Mouse (Mus musculus): ENCODE results near the gene Col6a6. TPM values are rescaled to one million over a fixed set of nuclear protein-coding genes. Genes with fewer than 3 reads are reported as not detected.

Gene Col6a6
- polyA plus RNA-seq, 1 experiment = 0.13 TPM

- no peaks in the 10 kb centered on the region for H3K4me1 ChIP-seq (ENCODE audit: control insufficient read depth, insufficient read depth, insufficient read length)
- WGBS = 90% methylated on average over 16 of the region's 16 CpGs
- H3K27me3 ChIP-seq (ENCODE audit: control insufficient read depth, insufficient read depth, low read length) = no peaks in the 10 kb centered on the region
- TF ChIP-seq POLR2A (IDR thresholded peaks at IDR 0.05; ENCODE audit: low read depth, low read length) (no peak), CTCF (IDR thresholded peaks at IDR 0.05; ENCODE audit: extremely low read depth, insufficient read depth, insufficient read length, insufficient replicate concordance) (no peak)
- no peak overlapping the region for H3K27ac ChIP-seq (ENCODE audit: insufficient read depth, low read length)
- no peaks in the 10 kb centered on the region for H3K36me3 ChIP-seq (ENCODE audit: control insufficient read depth, insufficient read depth, low read length)
- H3K4me3 ChIP-seq (ENCODE audit: extremely low read depth, insufficient read depth, insufficient read length) = no peak overlapping the region
- DNase-seq (ENCODE audit: low read depth in 1 of 2, low spot score in 2 of 2) = no peak
These were observed 123.6 kb downstream of the Col6a6 start for GRCm38 (mm10) chr9:105704226-105704932.

GRCm38 (mm10) chr9:105701966-105702365 is 126.0 kb downstream of the Col6a6 start:
- Histone ChIP-seq H3K4me3 (ENCODE audit: extremely low read depth, insufficient read depth, insufficient read length) (no peak overlapping the region), H3K27me3 (ENCODE audit: control insufficient read depth, insufficient read depth, low read length) (no peaks in the 10 kb centered on the region), H3K36me3 (ENCODE audit: control insufficient read depth, insufficient read depth, low read length) (no peaks in the 10 kb centered on the region), H3K27ac (ENCODE audit: insufficient read depth, low read length) (no peak overlapping the region), H3K4me1 (ENCODE audit: control insufficient read depth, insufficient read depth, insufficient read length) (no peaks in the 10 kb centered on the region)
- WGBS = 85% methylated on average over 9 of the region's 9 CpGs
- no peak for DNase-seq (ENCODE audit: low read depth in 1 of 2, low spot score in 2 of 2)
- TF ChIP-seq CTCF (IDR thresholded peaks at IDR 0.05; ENCODE audit: extremely low read depth, insufficient read depth, insufficient read length, insufficient replicate concordance) (no peak), POLR2A (IDR thresholded peaks at IDR 0.05; ENCODE audit: low read depth, low read length) (no peak)

GRCm38 (mm10) chr9:105700702-105701101 is 127.3 kb downstream of the Col6a6 start:
- WGBS = 88% methylated on average over 6 of the region's 6 CpGs
- no peak for TF ChIP-seq POLR2A (IDR thresholded peaks at IDR 0.05; ENCODE audit: low read depth, low read length)
- no peak for TF ChIP-seq CTCF (IDR thresholded peaks at IDR 0.05; ENCODE audit: extremely low read depth, insufficient read depth, insufficient read length, insufficient replicate concordance)
- Histone ChIP-seq H3K27ac (ENCODE audit: insufficient read depth, low read length) (no peak overlapping the region), H3K4me1 (ENCODE audit: control insufficient read depth, insufficient read depth, insufficient read length) (no peaks in the 10 kb centered on the region), H3K27me3 (ENCODE audit: control insufficient read depth, insufficient read depth, low read length) (no peaks in the 10 kb centered on the region), H3K36me3 (ENCODE audit: control insufficient read depth, insufficient read depth, low read length) (no peaks in the 10 kb centered on the region), H3K4me3 (ENCODE audit: extremely low read depth, insufficient read depth, insufficient read length) (no peak overlapping the region)
- DNase-seq (ENCODE audit: low read depth in 1 of 2, low spot score in 2 of 2) = no peak

- Histone ChIP-seq H3K27me3 (ENCODE audit: control insufficient read depth, insufficient read depth, low read length) (no peaks in the 10 kb centered on the region), H3K4me1 (ENCODE audit: control insufficient read depth, insufficient read depth, insufficient read length) (no peaks in the 10 kb centered on the region), H3K4me3 (ENCODE audit: extremely low read depth, insufficient read depth, insufficient read length) (no peak overlapping the region), H3K36me3 (ENCODE audit: control insufficient read depth, insufficient read depth, low read length) (no peaks in the 10 kb centered on the region), H3K27ac (ENCODE audit: insufficient read depth, low read length) (no peak overlapping the region)
- no peak for TF ChIP-seq CTCF (IDR thresholded peaks at IDR 0.05; ENCODE audit: extremely low read depth, insufficient read depth, insufficient read length, insufficient replicate concordance)
- TF ChIP-seq POLR2A (IDR thresholded peaks at IDR 0.05; ENCODE audit: low read depth, low read length) = no peak
- 79% methylated on average over 9 of the region's 9 CpGs for WGBS
- DNase-seq (ENCODE audit: low read depth in 1 of 2, low spot score in 2 of 2) = no peak
These were observed 130.1 kb downstream of the Col6a6 start for GRCm38 (mm10) chr9:105697764-105698396.

GRCm38 (mm10) chr9:105696818-105697564 is 131.0 kb downstream of the Col6a6 start:
- DNase-seq (ENCODE audit: low read depth in 1 of 2, low spot score in 2 of 2) = no peak
- no peaks in the 10 kb centered on the region for H3K27me3 ChIP-seq (ENCODE audit: control insufficient read depth, insufficient read depth, low read length)
- no peak overlapping the region for H3K27ac ChIP-seq (ENCODE audit: insufficient read depth, low read length)
- 77% methylated on average over 7 of the region's 7 CpGs for WGBS
- H3K4me3 ChIP-seq (ENCODE audit: extremely low read depth, insufficient read depth, insufficient read length) = no peak overlapping the region
- H3K36me3 ChIP-seq (ENCODE audit: control insufficient read depth, insufficient read depth, low read length) = no peaks in the 10 kb centered on the region
- TF ChIP-seq POLR2A (IDR thresholded peaks at IDR 0.05; ENCODE audit: low read depth, low read length) = no peak
- TF ChIP-seq CTCF (IDR thresholded peaks at IDR 0.05; ENCODE audit: extremely low read depth, insufficient read depth, insufficient read length, insufficient replicate concordance) = no peak
- H3K4me1 ChIP-seq (ENCODE audit: control insufficient read depth, insufficient read depth, insufficient read length) = no peaks in the 10 kb centered on the region

GRCm38 (mm10) chr9:105693854-105694253 is 134.1 kb downstream of the Col6a6 start:
- TF ChIP-seq POLR2A (IDR thresholded peaks at IDR 0.05; ENCODE audit: low read depth, low read length) (no peak), CTCF (IDR thresholded peaks at IDR 0.05; ENCODE audit: extremely low read depth, insufficient read depth, insufficient read length, insufficient replicate concordance) (peak; percentile 57; the same call in 1 of the 2 replicates)
- H3K27ac ChIP-seq (ENCODE audit: insufficient read depth, low read length) = no peak overlapping the region
- DNase-seq (ENCODE audit: low read depth in 1 of 2, low spot score in 2 of 2) = peak in 1 of 2 experiments; percentile 41
- H3K36me3 ChIP-seq (ENCODE audit: control insufficient read depth, insufficient read depth, low read length) = no peaks in the 10 kb centered on the region
- WGBS = 10% methylated on average over 5 of the region's 5 CpGs
- H3K4me1 ChIP-seq (ENCODE audit: control insufficient read depth, insufficient read depth, insufficient read length) = no peaks in the 10 kb centered on the region
- no peaks in the 10 kb centered on the region for H3K27me3 ChIP-seq (ENCODE audit: control insufficient read depth, insufficient read depth, low read length)
- H3K4me3 ChIP-seq (ENCODE audit: extremely low read depth, insufficient read depth, insufficient read length) = no peak overlapping the region
